Mouse (Mus musculus): ENCODE measurements around the gene Add2. TPM values are rescaled to one million over a fixed set of nuclear protein-coding genes. Genes with fewer than 3 reads are reported as not detected.

The Add2 gene
- polyA plus RNA-seq, 1 experiment from 2014 or later: 89.4 TPM

GRCm38 (mm10) chr6:86104719-86105118 is 76.2 kb downstream of the Add2 start:
- Histone ChIP-seq H3K27me3 (no peaks in the 10 kb centered on the region), H3K4me3 (replicated peaks) (no peak overlapping the region), H3K27ac (replicated peaks) (0 out of 2 replicates have a peak overlapping the region, but pooled peaks have one; percentile 21), H3K4me2 (no peak overlapping the region), H3K36me3 (replicated peaks) (peaks cover 100% of the 10 kb centered on the region), H3K9me3 (replicated peaks) (no peaks in the 10 kb centered on the region), H3K4me1 (replicated peaks) (peaks cover 12% of the 10 kb centered on the region), H3K9ac (no peak overlapping the region)
- 65% methylated on average over 4 of the region's 4 CpGs for WGBS (ENCODE audit: insufficient replicate concordance)
- ATAC-seq (ENCODE audit: insufficient read depth): no peak

DNA sequence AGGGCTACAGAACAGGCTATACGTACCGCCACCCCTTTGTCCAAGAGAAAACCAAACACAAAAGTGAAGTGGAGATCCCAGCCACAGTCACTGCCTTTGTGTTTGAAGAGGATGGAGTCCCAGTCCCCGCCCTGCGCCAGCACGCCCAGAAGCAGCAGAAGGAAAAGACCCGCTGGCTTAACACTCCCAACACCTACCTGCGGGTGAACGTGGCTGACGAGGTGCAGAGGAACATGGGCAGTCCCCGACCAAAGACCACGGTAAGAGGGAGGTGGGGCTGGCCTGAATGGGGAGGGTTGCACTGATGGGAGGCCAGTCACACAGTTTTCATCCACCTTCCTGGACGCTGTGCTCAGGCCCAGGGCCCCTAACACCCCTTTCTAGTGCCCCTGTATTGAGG is 77.6 kb downstream of the Add2 start:
- Histone ChIP-seq H3K36me3 (replicated peaks) (peaks cover 100% of the 10 kb centered on the region), H3K27me3 (no peaks in the 10 kb centered on the region), H3K9ac (no peak overlapping the region), H3K4me1 (replicated peaks) (peaks cover 12% of the 10 kb centered on the region), H3K4me3 (replicated peaks) (no peak overlapping the region), H3K4me2 (no peak overlapping the region), H3K27ac (replicated peaks) (no peak overlapping the region), H3K9me3 (replicated peaks) (no peaks in the 10 kb centered on the region)
- 85% methylated on average over 12 of the region's 12 CpGs for WGBS (ENCODE audit: insufficient replicate concordance)
- ATAC-seq (ENCODE audit: insufficient read depth): no peak

DNA sequence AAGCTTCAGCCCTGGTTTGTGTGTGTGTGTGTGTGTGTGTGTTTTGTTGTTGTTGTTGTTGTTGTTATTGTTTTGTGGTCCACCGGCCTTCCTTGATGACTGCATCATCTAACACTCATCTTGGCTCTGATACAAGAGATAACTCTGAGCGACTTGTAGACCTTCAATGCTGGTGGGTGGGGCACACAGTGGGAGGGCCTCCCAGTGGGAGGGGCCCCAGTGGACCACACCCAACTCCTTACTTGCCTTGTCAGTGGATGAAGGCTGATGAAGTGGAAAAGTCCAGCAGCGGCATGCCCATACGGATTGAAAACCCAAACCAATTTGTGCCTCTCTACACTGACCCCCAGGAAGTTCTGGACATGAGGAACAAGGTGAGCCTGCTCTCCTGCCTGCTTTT is 78.6 kb downstream of the Add2 start:
- WGBS (ENCODE audit: insufficient replicate concordance): 58% methylated on average over 4 of the region's 4 CpGs
- peaks cover 100% of the 10 kb centered on the region for H3K36me3 ChIP-seq (replicated peaks)
- peak; percentile 53 for ATAC-seq (ENCODE audit: insufficient read depth)
- H3K27me3 ChIP-seq: no peaks in the 10 kb centered on the region
- no peaks in the 10 kb centered on the region for H3K9me3 ChIP-seq (replicated peaks)
- H3K27ac ChIP-seq (replicated peaks): no peak overlapping the region
- no peak overlapping the region for H3K9ac ChIP-seq
- peaks cover 12% of the 10 kb centered on the region for H3K4me1 ChIP-seq (replicated peaks)
- H3K4me3 ChIP-seq (replicated peaks): no peak overlapping the region
- no peak overlapping the region for H3K4me2 ChIP-seq

DNA sequence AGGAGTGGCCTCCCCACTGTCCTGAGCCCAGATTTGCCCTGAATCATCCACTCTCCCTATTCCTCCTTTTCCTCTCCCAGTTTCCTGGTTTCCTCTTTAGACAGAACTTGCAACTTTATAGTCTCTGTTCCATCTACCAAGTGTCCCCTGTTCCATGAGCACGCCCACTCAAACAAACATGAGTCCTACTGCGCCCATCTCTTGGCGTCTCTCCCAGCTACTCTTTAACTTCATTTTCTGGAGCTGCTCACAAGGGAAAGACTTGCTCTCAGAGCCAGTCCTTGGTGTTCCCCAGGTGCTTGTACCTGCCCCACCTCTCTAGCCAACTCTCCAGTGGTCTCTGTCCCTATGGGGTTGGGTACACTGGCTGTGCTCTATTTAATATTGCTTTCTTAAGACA is 87.4 kb downstream of the Add2 start:
- Histone ChIP-seq H3K4me3 (replicated peaks) (no peak overlapping the region), H3K27me3 (no peaks in the 10 kb centered on the region), H3K4me2 (no peak overlapping the region), H3K4me1 (replicated peaks) (no peaks in the 10 kb centered on the region), H3K27ac (replicated peaks) (no peak overlapping the region), H3K9me3 (replicated peaks) (no peaks in the 10 kb centered on the region), H3K36me3 (replicated peaks) (peaks cover 100% of the 10 kb centered on the region), H3K9ac (no peak overlapping the region)
- WGBS (ENCODE audit: insufficient replicate concordance): 81% methylated on average over 3 of the region's 3 CpGs
- no peak for ATAC-seq (ENCODE audit: insufficient read depth)

DNA sequence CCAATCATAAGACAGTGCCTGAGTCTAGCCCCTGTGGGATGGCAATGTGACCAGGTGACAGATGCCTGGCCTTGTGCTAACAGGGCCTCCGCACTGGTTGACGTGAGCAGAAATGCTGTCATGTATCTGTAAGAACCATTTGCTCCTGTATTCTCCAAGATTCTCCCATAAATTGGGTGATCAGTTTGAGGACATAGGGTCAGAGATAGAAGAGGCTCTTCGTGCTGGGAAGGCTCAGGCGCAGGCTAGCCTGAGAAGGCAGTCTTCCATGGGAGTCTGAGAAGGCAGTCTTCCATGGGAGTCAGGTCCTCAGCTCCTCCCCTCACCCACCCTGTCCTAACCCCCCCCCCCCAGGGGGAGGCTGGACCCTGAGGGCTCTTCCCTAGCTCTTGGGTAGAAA is 94.6 kb downstream of the Add2 start:
- Histone ChIP-seq H3K9me3 (replicated peaks) (no peaks in the 10 kb centered on the region), H3K36me3 (replicated peaks) (peaks cover 35% of the 10 kb centered on the region), H3K27ac (replicated peaks) (no peak overlapping the region), H3K27me3 (no peaks in the 10 kb centered on the region), H3K4me1 (replicated peaks) (peaks cover 15% of the 10 kb centered on the region), H3K9ac (no peak overlapping the region), H3K4me2 (no peak overlapping the region), H3K4me3 (replicated peaks) (no peak overlapping the region)
- ATAC-seq (ENCODE audit: insufficient read depth): no peak
- 85% methylated on average over 4 of the region's 4 CpGs for WGBS (ENCODE audit: insufficient replicate concordance)

DNA sequence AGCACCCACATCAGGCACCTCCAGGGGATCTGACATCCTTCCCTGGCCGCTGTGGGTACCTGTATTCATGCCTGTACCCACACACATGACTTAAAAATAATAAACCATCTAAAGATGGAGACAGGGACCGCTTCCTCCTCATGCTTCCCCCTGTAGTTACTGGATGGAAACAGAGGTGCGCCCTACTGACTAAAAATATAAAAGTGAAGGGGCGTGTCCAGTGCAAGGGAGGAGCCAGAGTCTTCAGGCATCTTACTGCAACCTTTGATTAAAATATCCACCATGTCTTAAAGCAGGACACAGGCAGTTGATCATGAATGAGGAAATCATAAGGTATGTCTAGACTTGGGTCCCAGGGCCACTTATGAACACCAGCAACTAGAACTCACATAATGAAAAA is 97.3 kb downstream of the Add2 start:
- no peak overlapping the region for H3K9ac ChIP-seq
- no peaks in the 10 kb centered on the region for H3K27me3 ChIP-seq
- ATAC-seq (ENCODE audit: insufficient read depth): no peak
- H3K4me1 ChIP-seq (replicated peaks): peaks cover 42% of the 10 kb centered on the region
- H3K27ac ChIP-seq (replicated peaks): no peak overlapping the region
- H3K9me3 ChIP-seq (replicated peaks): no peaks in the 10 kb centered on the region
- H3K4me2 ChIP-seq: no peak overlapping the region
- H3K36me3 ChIP-seq (replicated peaks): peaks cover 8% of the 10 kb centered on the region
- 58% methylated on average over 4 of the region's 4 CpGs for WGBS (ENCODE audit: insufficient replicate concordance)
- no peak overlapping the region for H3K4me3 ChIP-seq (replicated peaks)

DNA sequence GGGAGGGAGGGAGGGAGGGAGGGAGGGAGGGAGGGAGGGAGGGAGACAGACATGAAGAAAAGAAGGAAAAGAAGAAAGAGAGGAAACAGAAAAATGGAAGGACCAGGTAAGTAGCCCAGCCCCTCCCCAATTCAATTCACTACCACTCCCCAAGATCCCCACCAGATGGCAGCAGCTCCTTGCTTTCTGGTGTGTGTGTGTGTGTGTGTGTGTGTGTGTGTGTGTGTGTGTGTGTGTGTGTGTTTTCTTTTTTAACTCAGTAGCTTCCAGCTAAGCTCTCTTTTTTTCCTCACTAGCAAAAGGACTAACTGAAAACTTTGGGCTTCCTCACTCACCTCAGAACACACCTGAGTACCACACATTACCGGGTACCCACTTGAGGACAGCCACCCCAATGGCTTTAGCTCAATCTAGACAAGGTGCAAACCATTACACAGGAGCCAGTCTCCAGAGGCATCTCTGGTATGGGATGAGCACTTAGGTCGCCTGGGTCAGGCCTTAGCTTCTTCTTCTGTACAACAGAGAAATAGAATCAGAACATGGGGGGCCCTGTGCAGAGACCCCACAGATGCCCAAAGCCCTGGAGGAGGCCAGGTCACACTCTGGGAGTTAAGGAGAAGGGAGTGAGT is 98.6 kb downstream of the Add2 start:
- no peak overlapping the region for H3K27ac ChIP-seq (replicated peaks)
- no peak for ATAC-seq (ENCODE audit: insufficient read depth)
- H3K9me3 ChIP-seq (replicated peaks): no peaks in the 10 kb centered on the region
- H3K4me3 ChIP-seq (replicated peaks): no peak overlapping the region
- H3K4me2 ChIP-seq: no peak overlapping the region
- H3K36me3 ChIP-seq (replicated peaks): no peaks in the 10 kb centered on the region
- H3K4me1 ChIP-seq (replicated peaks): peaks cover 52% of the 10 kb centered on the region
- H3K9ac ChIP-seq: no peak overlapping the region
- H3K27me3 ChIP-seq: no peaks in the 10 kb centered on the region
- WGBS (ENCODE audit: insufficient replicate concordance): 48% methylated on average over 2 of the region's 2 CpGs

DNA sequence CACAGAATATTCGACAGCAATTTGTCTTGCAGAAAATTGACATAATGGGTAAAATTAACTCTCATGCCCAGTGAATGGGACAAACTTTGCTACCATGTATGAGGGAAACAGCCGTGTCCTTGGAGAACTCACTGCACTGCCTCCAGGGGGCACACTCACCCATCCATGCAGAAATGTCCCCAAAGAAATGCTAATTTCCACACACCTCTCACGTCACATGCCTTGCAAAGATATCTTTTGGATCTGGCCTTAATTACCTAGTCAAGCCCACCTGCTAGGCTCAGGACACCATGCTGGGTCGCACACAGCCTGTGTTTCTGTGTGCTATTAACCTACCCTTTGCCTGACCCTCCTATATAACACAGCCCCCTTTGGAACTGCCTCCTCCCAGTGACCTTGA is 100.0 kb downstream of the Add2 start:
- Histone ChIP-seq H3K27me3 (no peaks in the 10 kb centered on the region), H3K36me3 (replicated peaks) (no peaks in the 10 kb centered on the region), H3K27ac (replicated peaks) (peak overlapping the region; percentile 89), H3K4me3 (replicated peaks) (no peak overlapping the region), H3K4me1 (replicated peaks) (peaks cover 55% of the 10 kb centered on the region), H3K9ac (no peak overlapping the region), H3K4me2 (no peak overlapping the region), H3K9me3 (replicated peaks) (no peaks in the 10 kb centered on the region)
- ATAC-seq (ENCODE audit: insufficient read depth): no peak
- WGBS (ENCODE audit: insufficient replicate concordance): 43% methylated on average over 4 of the region's 4 CpGs

DNA sequence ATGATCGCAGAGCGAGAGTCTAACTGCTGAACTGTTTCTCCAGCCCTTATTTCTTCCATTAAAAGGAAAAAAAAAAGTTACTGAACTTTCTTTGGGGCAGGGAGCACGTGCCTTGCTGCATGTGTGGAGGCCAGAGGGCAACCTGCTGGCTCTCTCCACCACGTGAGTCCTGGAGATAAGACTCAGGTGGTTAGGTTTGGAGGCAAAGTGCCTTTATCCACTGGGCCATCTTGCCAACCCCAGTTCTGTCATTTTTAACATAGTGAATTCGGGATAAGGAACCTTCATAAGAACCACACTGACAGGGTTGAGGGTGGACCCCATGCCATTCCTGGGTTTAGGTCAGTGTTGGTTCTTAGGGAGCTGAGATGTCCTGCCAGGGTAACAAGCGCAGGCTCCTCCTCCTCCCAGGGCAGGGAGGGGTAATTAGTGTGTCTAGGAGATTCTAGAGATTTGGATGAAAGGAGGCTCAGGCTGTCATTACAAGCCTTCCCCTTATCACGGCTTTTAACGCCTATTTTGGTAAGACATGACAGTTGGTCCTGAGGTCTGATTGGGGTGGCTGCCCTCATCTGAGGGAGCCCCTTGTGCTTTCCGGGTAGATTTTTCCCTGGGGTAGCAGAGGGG is 101.5 kb downstream of the Add2 start:
- H3K9ac ChIP-seq: peak overlapping the region; percentile 29
- peak overlapping the region; percentile 12; the same call in 1 of the 2 replicates for H3K4me3 ChIP-seq (replicated peaks)
- peaks cover 55% of the 10 kb centered on the region for H3K4me1 ChIP-seq (replicated peaks)
- no peaks in the 10 kb centered on the region for H3K36me3 ChIP-seq (replicated peaks)
- peak overlapping the region; percentile 61 for H3K4me2 ChIP-seq
- H3K27me3 ChIP-seq: no peaks in the 10 kb centered on the region
- ATAC-seq (ENCODE audit: insufficient read depth): peak; percentile 91
- H3K27ac ChIP-seq (replicated peaks): peak overlapping the region; percentile 89
- H3K9me3 ChIP-seq (replicated peaks): no peaks in the 10 kb centered on the region
- WGBS (ENCODE audit: insufficient replicate concordance): 23% methylated on average over 9 of the region's 9 CpGs

GRCm38 (mm10) chr6:86133882-86134281 is 105.4 kb downstream of the Add2 start:
- 5% methylated on average over 1 of the region's 1 CpGs for WGBS (ENCODE audit: insufficient replicate concordance)
- no peak for ATAC-seq (ENCODE audit: insufficient read depth)
- H3K9me3 ChIP-seq (replicated peaks): no peaks in the 10 kb centered on the region
- peaks cover 32% of the 10 kb centered on the region for H3K4me1 ChIP-seq (replicated peaks)
- no peaks in the 10 kb centered on the region for H3K36me3 ChIP-seq (replicated peaks)
- H3K27ac ChIP-seq (replicated peaks): no peak overlapping the region
- H3K9ac ChIP-seq: no peak overlapping the region
- no peaks in the 10 kb centered on the region for H3K27me3 ChIP-seq
- H3K4me2 ChIP-seq: no peak overlapping the region
- H3K4me3 ChIP-seq (replicated peaks): no peak overlapping the region

DNA sequence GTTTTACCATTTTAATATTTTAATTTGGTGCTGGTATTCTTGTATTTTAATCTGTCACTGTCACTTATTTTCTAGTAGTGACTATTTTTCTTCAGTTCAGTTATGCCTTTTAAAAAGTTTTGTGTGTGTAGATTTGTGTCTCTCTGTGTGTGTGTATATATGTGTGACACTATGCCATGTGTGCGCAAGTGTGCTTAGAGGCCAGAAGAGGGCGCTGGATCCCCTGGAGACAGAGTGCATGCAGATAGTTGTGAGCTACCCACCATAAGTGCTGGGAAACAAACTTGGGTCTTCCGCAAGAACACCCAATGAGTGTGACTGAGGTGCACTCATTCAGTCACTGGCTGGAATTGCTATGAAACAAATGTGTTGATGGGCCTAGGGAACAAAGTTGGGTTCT is 107.7 kb downstream of the Add2 start:
- H3K4me1 ChIP-seq (replicated peaks): peaks cover 9% of the 10 kb centered on the region
- ATAC-seq (ENCODE audit: insufficient read depth): no peak
- H3K27me3 ChIP-seq: no peaks in the 10 kb centered on the region
- no peak overlapping the region for H3K9ac ChIP-seq
- no peaks in the 10 kb centered on the region for H3K9me3 ChIP-seq (replicated peaks)
- H3K27ac ChIP-seq (replicated peaks): no peak overlapping the region
- H3K4me2 ChIP-seq: no peak overlapping the region
- 84% methylated on average over 3 of the region's 3 CpGs for WGBS (ENCODE audit: insufficient replicate concordance)
- H3K36me3 ChIP-seq (replicated peaks): no peaks in the 10 kb centered on the region
- H3K4me3 ChIP-seq (replicated peaks): no peak overlapping the region

DNA sequence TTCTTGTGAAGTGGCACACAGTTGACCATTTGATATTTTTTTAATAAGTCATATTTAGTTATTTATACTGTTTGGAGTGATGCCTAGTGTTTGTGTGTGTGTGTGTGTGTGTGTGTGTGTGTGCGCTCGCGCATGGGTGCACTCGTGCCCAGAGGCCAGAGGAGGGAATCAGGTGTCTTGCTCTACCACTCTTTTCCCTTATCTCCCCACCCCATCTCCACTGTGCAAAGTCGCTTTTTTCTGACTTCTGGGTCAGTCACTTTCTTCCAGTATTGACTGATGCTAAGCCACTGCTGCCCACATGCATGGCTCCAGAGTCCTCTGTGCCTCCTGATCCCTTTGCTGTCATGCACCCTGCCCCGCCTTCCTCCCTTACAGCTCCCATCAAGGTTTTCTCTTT is 112.8 kb downstream of the Add2 start:
- Histone ChIP-seq H3K36me3 (replicated peaks) (no peaks in the 10 kb centered on the region), H3K9me3 (replicated peaks) (no peaks in the 10 kb centered on the region)

More for the DNA sequence above, 112.8 kb downstream of the Add2 start:
- WGBS (ENCODE audit: insufficient replicate concordance): 70% methylated on average over 6 of the region's 6 CpGs
- H3K27me3 ChIP-seq: no peaks in the 10 kb centered on the region
- H3K4me2 ChIP-seq: no peak overlapping the region
- no peak overlapping the region for H3K4me3 ChIP-seq (replicated peaks)
- ATAC-seq (ENCODE audit: insufficient read depth): no peak
- H3K27ac ChIP-seq (replicated peaks): no peak overlapping the region
- H3K9ac ChIP-seq: no peak overlapping the region
- no peaks in the 10 kb centered on the region for H3K4me1 ChIP-seq (replicated peaks)

Data from liver, embryonic 15.5 days (tissue).